Mouse (Mus musculus) hindbrain, embryonic 13.5 days (tissue): ENCODE data around the gene Tmem238l. TPM values are rescaled to one million over a fixed set of nuclear protein-coding genes. Genes with fewer than 3 reads are reported as not detected.
A peak's percentile ranks its signal among the peaks of the same experiment; 100 is the strongest.

Experiments
- ATAC-seq: fragments of 200-750 bp; cut with Nextera tagmentation; 2 replicates; pipeline ENCODE4 v1.8.0; 2017; ENCODE audit warnings: moderate TSS enrichment; ENCODE audit not compliant: low FRiP score
- H3K27ac ChIP-seq: fragments of 300-500 bp; sonication (generic); 2 replicates; pipeline ENCODE4 v1.5.1; 2015; ENCODE audit warnings: inconsistent platforms, mild to moderate bottlenecking, moderate library complexity
- H3K27me3 ChIP-seq: fragments of 300-500 bp; sonication (generic); 2 replicates; pipeline ENCODE4 v1.6.1; 2015; ENCODE audit warnings: mild to moderate bottlenecking, inconsistent platforms
- H3K36me3 ChIP-seq: fragments of 300-500 bp; sonication (generic); 2 replicates; pipeline ENCODE4 v1.6.1; 2015; ENCODE audit warnings: mild to moderate bottlenecking, inconsistent platforms
- H3K4me1 ChIP-seq: fragments of 300-500 bp; sonication (generic); replicated peaks from 2 replicates; pipeline ENCODE4 v1.6.1; 2015; ENCODE audit warnings: inconsistent platforms
- H3K4me2 ChIP-seq: fragments of 300-500 bp; sonication (generic); 2 replicates; pipeline ENCODE4 v1.6.1; 2015; ENCODE audit warnings: inconsistent platforms, mild to moderate bottlenecking, moderate library complexity
- H3K4me3 ChIP-seq: fragments of 300-500 bp; sonication (generic); 2 replicates; pipeline ENCODE4 v1.5.1; 2015; ENCODE audit warnings: mild to moderate bottlenecking, inconsistent platforms
- H3K9ac ChIP-seq: fragments of 300-500 bp; sonication (generic); 2 replicates; pipeline ENCODE4 v1.6.1; 2015; ENCODE audit warnings: mild to moderate bottlenecking, inconsistent platforms
- H3K9me3 ChIP-seq: fragments of 300-500 bp; sonication (generic); 2 replicates; pipeline ENCODE4 v1.6.1; 2016; ENCODE audit warnings: inconsistent platforms
- WGBS: fragments of 180-500 bp; shearing (Covaris S2); methylation state at CpG from one replicate; pipeline ENCODE4 v1.1.7; 2015; 5-methylcytosine and 5-hydroxymethylcytosine counted together
- polyA plus RNA-seq: library from polyadenylated mRNA; unstranded; fragments of >200 nt; fragmentation: Nextera tagmentation; extraction: Ambion mirVana; gene quantifications from 2 replicates; pipeline ENCODE4 v1.2.1, GENCODE M21; 2015

The Tmem238l gene
- polyA plus RNA-seq, 1 experiment from 2014 or later = not detected

DNA sequence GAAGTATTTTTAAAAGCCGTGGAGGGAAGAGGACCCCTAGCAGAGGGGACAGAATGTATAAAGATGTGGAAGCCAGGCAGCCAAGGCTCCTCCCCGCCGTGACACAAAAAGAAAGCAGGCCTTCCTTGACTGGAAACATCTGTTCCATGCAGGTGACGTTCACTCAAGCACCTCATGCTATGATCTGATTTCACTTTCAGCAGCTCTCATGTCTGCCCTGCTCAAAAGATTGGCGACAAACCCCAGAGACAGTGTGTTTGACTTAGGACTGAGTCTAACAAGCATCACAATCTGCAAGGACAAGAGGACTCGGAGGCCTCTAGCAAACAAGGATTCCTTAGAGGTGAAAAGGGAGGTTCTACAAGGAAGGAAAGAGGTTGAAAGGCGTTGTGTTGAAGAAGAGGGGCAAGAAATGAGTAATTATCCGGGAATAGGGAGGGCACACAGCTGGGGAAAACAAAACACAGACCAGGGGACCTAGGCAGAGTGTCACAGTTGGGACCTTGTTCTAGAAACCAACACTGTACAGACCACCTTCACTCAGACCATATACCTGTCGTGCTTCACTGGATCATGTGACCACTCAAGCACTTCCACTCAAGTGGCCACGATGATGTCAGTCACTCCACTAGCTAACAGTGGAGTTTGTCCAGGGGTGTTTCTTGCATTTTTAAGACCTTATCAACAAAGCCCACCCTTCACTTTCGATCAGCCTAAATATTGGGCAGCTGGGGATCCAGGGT, 27.2 kb downstream of the Tmem238l start:
- 72% methylated on average over 11 of the region's 11 CpGs for WGBS
- no peaks in the 10 kb centered on the region for H3K36me3 ChIP-seq
- H3K9me3 ChIP-seq = no peaks in the 10 kb centered on the region
- H3K27ac ChIP-seq = peak overlapping the region; percentile 78; the same call in 1 of the 2 replicates
- H3K27me3 ChIP-seq = no peaks in the 10 kb centered on the region
- no peak overlapping the region for H3K9ac ChIP-seq
- peaks cover 20% of the 10 kb centered on the region for H3K4me1 ChIP-seq
- no peak overlapping the region for H3K4me2 ChIP-seq
- H3K4me3 ChIP-seq = no peak overlapping the region
- 0 out of 2 replicates have a peak, but pooled peaks have one; percentile 34 for ATAC-seq

DNA sequence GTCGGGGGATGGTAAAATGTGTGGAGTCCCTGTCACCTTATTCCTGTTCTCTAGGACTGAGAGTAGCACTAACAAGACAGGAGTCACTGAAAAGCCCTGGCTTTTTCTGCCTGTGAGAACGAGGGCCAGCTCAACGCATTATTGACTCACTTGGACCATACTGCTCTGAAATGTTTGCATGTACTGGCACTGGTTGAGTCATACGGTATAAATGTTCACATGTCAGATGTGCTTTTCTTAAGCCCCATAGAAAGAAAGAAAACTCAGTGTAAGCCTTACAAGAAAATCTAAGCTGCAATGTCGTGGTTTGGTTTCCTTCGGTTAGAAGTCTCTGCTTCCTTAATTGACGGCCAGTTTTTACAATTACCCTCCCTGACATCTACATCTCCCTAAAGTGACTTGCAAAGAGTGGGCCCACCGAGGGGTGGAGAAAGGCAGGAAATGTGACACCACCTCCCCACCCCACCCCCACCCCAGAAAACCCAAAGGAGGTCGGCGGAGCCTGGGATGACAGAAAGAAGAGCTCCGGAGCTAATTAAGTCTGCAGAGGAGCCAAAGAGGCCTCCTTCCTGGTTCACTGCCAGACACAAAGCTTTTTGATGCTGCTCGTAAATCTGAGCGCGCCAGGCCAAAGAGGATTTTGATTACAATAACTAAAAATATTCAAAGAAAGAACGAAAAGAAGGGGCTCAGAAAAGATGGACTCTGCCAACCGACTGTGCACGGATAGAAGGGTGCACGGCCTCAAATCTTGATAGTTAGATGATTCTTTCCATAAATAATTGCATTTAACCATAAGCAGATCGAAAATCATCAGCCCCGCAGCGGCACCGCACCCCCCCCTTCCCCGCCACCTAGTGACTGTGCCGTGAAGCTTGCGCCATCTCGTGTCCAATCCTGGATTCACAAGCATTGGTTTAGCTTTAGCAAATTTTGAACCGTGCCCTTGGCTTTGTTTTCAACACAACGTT, 28.0 kb downstream of the Tmem238l start:
- Histone ChIP-seq H3K4me2 (peak overlapping the region; percentile 61), H3K9me3 (no peaks in the 10 kb centered on the region), H3K9ac (peak overlapping the region; percentile 65), H3K36me3 (no peaks in the 10 kb centered on the region), H3K27me3 (no peaks in the 10 kb centered on the region), H3K4me3 (peak overlapping the region; percentile 37), H3K4me1 (peaks cover 20% of the 10 kb centered on the region), H3K27ac (peak overlapping the region; percentile 78)
- 6% methylated on average over 28 of the region's 28 CpGs for WGBS
- ATAC-seq = peak; percentile 71

DNA sequence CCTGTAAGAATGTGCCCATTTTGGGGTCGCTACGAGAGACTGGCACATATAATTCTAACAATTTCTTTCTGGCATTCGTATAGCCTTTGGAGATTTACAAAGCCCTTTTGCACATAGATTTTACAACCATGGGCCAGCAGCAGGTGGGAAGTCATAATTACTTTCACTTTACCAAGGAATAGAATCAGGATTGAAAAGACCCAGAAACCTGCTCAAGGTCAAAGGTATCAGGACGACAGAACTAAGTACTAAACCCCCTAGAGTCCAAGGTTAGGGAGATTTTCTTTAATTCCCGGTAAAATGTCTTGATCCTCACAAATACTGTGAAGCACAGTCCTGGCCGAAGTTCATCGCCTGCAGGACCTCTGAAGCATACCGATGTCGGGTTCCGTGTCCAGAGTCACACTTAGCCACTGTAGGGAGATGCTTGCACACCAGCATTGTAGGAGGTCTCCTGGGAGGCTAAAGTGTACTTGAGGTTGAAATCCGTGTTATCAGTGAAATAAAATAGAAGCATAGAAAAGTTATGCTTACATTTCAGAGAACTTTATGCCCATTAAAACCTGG, 28.8 kb downstream of the Tmem238l start:
- 0 out of 2 replicates have a peak overlapping the region, but pooled peaks have one; percentile 78 for H3K27ac ChIP-seq
- H3K9ac ChIP-seq = peak overlapping the region; percentile 65; the same call in 1 of the 2 replicates
- peak overlapping the region; percentile 61 for H3K4me2 ChIP-seq
- H3K4me3 ChIP-seq = peak overlapping the region; percentile 37
- H3K27me3 ChIP-seq = no peaks in the 10 kb centered on the region
- no peaks in the 10 kb centered on the region for H3K36me3 ChIP-seq
- peaks cover 20% of the 10 kb centered on the region for H3K4me1 ChIP-seq
- no peak for ATAC-seq
- 37% methylated on average over 11 of the region's 11 CpGs for WGBS
- no peaks in the 10 kb centered on the region for H3K9me3 ChIP-seq

DNA sequence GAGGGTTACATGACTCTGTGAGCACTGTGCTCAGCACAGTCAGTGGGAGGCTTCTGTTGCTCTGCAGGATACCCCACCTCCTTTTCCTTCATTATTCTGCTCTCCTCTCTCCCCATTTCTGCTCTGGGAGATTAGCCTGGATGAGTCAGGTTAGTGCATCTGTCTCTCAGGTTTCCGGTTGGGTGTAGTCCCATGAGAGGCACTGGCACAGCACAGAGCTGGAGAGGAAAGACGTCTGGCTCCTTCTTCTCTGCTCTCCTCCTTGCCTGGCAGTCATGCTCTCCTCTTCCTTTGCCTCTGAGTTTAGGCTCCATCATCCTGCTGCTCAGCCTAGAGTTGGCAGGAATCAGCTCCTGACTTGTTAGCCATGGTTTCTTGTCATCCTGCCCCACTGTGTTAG, 35.7 kb downstream of the Tmem238l start:
- no peak overlapping the region for H3K4me2 ChIP-seq
- H3K9me3 ChIP-seq = no peaks in the 10 kb centered on the region
- H3K4me1 ChIP-seq = no peaks in the 10 kb centered on the region
- ATAC-seq = no peak
- H3K27ac ChIP-seq = no peak overlapping the region
- 0 out of 2 replicates have a peak, but pooled peaks cover 1% of the 10 kb centered on the region for H3K27me3 ChIP-seq
- no peak overlapping the region for H3K9ac ChIP-seq
- WGBS = 79% methylated on average over 2 of the region's 2 CpGs
- H3K4me3 ChIP-seq = no peak overlapping the region
- no peaks in the 10 kb centered on the region for H3K36me3 ChIP-seq

DNA sequence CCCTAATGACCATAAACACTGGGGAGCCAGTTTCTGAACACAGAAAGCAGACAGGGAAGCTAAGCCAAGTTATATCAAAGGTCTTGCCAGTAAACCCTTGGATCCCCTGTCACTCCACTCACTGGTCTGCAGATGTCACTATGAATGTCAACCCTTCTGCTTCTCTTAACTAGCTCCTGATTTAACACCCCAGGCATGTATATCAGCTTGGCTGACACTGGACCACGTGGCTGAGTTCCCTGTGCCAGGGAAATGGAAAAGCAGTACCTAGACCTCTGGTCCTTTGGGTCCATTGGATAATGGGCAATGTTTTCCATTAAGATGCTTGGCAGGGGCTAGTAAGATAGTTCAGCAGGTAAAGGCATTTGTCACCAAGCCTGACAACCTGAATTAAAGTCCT, 37.2 kb downstream of the Tmem238l start:
- H3K4me1 ChIP-seq = 0 out of 2 replicates have a peak, but pooled peaks cover 5% of the 10 kb centered on the region
- H3K27me3 ChIP-seq = 0 out of 2 replicates have a peak, but pooled peaks cover 5% of the 10 kb centered on the region
- no peak overlapping the region for H3K27ac ChIP-seq
- H3K4me2 ChIP-seq = no peak overlapping the region
- H3K9me3 ChIP-seq = no peaks in the 10 kb centered on the region
- 39% methylated on average over 1 of the region's 1 CpGs for WGBS
- no peak for ATAC-seq
- H3K9ac ChIP-seq = no peak overlapping the region
- no peak overlapping the region for H3K4me3 ChIP-seq
- H3K36me3 ChIP-seq = no peaks in the 10 kb centered on the region

DNA sequence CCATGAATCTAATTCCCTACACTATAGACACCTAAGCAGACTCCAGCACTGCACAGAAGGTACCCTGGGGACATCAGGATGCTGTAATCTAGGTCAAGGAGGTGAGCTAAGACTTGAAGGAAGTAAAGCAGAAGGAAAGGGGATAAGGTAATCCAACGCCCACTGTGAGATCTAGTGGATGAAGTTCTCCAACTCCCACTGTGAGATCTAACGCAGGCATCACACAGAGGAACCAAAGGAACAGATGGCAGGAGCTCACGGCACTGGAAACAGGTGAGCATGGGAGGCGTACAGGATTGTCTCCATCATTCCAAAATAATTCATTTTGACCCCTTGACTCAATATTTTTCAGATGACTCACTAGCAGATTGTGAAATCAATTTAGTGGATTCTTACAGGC, 40.0 kb downstream of the Tmem238l start:
- Histone ChIP-seq H3K4me3 (no peak overlapping the region), H3K4me1 (peaks cover 18% of the 10 kb centered on the region), H3K27ac (no peak overlapping the region), H3K9me3 (no peaks in the 10 kb centered on the region), H3K27me3 (0 out of 2 replicates have a peak, but pooled peaks cover 5% of the 10 kb centered on the region), H3K36me3 (no peaks in the 10 kb centered on the region), H3K4me2 (no peak overlapping the region), H3K9ac (no peak overlapping the region)
- ATAC-seq = no peak
- WGBS = 84% methylated on average over 4 of the region's 4 CpGs

DNA sequence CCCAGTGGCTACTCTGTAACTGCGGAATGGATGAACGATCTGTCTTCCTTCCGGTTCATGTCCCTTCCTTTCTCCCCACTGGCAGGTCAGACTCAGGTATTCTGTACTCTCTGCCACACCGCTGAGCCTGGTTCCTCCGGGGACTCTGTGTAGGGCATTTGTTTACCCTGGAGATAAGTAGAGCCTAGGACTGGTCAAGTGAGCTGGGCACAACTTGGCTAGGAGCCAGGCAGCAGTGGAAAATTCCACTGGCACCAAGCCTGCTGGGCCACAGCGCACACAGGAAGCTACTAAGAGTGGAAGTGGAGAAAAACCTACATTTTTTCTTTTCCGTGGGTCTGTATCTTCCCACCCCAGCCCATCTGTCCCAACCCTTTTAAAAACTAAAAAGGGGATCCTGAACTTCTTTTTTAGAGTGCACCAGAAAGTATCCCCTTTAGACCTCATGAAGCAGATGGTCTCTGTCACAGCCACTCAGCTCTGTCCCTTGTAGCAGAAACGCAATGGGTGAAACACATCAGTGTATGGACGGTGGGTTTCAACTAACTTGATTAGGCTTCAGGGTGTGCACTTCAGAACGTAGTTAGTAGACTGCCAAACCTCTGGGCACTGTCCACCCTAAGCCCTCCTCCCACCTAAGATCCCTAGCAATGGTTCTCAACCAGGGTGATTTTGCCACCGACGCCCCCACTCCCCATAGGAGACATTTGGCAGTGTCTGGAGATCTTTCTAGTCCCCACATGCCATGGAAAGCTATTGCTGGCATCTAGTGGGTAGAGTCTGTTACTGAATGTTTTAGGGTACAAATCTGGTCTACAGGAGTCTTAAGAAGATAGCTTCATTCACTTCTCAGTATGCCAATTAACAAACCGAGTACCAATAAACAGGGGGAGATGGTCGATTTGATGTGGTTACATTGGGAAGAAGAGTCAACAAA, 42.3 kb downstream of the Tmem238l start:
- H3K4me3 ChIP-seq = no peak overlapping the region
- 76% methylated on average over 14 of the region's 14 CpGs for WGBS
- no peaks in the 10 kb centered on the region for H3K9me3 ChIP-seq
- no peak overlapping the region for H3K9ac ChIP-seq
- 0 out of 2 replicates have a peak, but pooled peaks cover 5% of the 10 kb centered on the region for H3K27me3 ChIP-seq
- H3K27ac ChIP-seq = no peak overlapping the region
- H3K4me2 ChIP-seq = no peak overlapping the region
- no peak for ATAC-seq
- peaks cover 29% of the 10 kb centered on the region for H3K4me1 ChIP-seq
- H3K36me3 ChIP-seq = no peaks in the 10 kb centered on the region

DNA sequence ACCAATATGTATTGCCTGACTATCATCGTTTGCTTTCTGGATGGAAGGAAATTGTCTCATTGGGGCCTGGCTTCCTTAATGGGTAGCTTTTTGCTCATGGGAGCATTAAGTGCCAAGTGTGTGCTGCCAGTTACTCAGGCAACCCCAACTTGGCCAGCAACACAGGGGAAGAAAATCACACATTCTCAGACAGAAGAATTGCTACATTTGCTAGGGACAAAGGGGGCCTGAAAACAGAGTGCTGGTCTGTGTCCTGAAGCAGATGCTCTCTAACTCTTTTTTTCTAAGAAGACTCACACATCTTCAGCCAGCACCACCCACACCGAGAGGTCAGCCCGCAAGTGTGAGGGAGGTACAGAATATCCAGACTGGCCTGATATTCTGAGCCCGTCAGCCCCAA, 44.2 kb downstream of the Tmem238l start:
- Histone ChIP-seq H3K27ac (peak overlapping the region; percentile 68), H3K4me3 (no peak overlapping the region), H3K4me2 (no peak overlapping the region), H3K9me3 (no peaks in the 10 kb centered on the region), H3K36me3 (no peaks in the 10 kb centered on the region), H3K27me3 (0 out of 2 replicates have a peak, but pooled peaks cover 5% of the 10 kb centered on the region), H3K4me1 (peaks cover 29% of the 10 kb centered on the region), H3K9ac (no peak overlapping the region)
- 62% methylated on average over 4 of the region's 4 CpGs for WGBS
- peak; percentile 37; the same call in 1 of the 2 replicates for ATAC-seq

DNA sequence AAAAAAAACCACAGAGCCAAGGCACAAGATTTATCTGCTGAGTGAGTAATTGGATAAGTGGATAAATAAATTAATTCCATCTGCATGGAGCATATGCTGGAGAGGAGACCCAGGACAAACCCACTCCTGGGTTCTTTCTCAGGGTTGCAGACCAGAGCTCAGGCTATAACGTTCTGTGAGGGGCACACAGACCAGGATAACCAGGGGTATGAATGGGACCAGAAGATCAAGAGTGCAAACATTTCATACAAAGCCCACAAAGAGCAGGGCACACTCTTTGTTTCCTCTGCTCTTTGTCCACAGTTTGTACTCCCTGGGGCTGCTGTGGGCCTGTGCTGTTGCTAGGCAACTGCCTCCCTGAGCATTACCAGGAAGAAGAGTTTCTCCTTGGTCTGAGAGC, 45.3 kb downstream of the Tmem238l start:
- 8% methylated on average over 1 of the region's 1 CpGs for whole genome bisulfite sequencing
- H3K4me1 ChIP-seq = peaks cover 29% of the 10 kb centered on the region
- H3K27me3 ChIP-seq = 0 out of 2 replicates have a peak, but pooled peaks cover 5% of the 10 kb centered on the region

DNA sequence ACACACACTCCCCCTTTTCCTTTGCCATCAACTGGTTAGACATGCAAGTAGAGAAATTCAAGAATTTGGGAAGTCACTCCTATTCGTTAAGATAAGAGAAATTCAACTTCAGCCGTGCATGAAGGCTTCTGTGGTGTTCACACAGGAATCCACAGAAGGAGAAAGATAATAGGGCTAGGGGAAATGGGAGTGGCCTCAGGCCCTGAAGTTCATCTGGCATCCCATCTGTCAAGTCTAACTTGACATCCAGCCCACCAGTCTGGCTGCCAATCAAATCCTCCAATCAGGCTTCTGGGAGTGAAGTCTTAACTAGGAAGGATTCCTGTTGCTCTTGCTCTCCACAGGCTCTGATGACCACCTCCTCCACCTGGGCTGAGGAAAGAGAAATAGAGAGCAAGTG, 46.5 kb downstream of the Tmem238l start:
- WGBS = 51% methylated on average over 2 of the region's 2 CpGs
- Histone ChIP-seq H3K27me3 (no peaks in the 10 kb centered on the region), H3K4me2 (no peak overlapping the region), H3K36me3 (no peaks in the 10 kb centered on the region), H3K4me1 (peaks cover 37% of the 10 kb centered on the region), H3K9me3 (no peaks in the 10 kb centered on the region), H3K9ac (no peak overlapping the region), H3K4me3 (no peak overlapping the region), H3K27ac (no peak overlapping the region)
- ATAC-seq = no peak

More for the DNA sequence above, 45.3 kb downstream of the Tmem238l start:
- no peaks in the 10 kb centered on the region for H3K9me3 ChIP-seq
- H3K9ac ChIP-seq = no peak overlapping the region
- H3K4me3 ChIP-seq = no peak overlapping the region
- ATAC-seq = peak; percentile 61; the same call in 1 of the 2 replicates
- H3K36me3 ChIP-seq = no peaks in the 10 kb centered on the region
- no peak overlapping the region for H3K4me2 ChIP-seq
- H3K27ac ChIP-seq = peak overlapping the region; percentile 66

DNA sequence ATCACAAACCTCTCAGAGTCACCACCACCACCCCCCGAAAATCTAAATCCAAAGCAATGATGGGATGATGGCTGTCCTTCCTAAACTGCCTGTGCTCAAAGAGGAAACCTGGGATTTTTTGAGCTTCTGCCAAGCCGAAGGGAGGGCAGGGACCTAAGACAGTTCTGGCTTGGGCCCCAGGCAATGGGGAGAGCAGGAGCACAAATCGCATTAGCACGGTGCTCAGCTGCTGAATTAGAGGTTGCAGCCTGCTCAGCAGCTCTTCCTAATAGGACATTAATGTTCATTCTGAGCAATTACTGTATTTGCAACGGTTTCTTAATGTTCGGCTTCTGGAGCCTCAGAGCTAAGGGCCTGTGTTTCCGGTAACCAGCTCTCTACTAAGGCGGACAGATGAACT, 51.5 kb downstream of the Tmem238l start:
- Histone ChIP-seq H3K4me2 (no peak overlapping the region), H3K9ac (no peak overlapping the region), H3K27ac (peak overlapping the region; percentile 70), H3K27me3 (no peaks in the 10 kb centered on the region), H3K36me3 (no peaks in the 10 kb centered on the region), H3K4me3 (no peak overlapping the region), H3K4me1 (peaks cover 32% of the 10 kb centered on the region), H3K9me3 (no peaks in the 10 kb centered on the region)
- ATAC-seq = peak; percentile 47
- WGBS = 56% methylated on average over 8 of the region's 8 CpGs
